Mouse (Mus musculus): ENCODE measurements at regions not wholly inside any gene's neighbourhood (a gene's known extent, or its start where the extent isn't known, plus 50 kb on each side); places are given as distances from the start of the nearest gene placed in this dataset.

DNA sequence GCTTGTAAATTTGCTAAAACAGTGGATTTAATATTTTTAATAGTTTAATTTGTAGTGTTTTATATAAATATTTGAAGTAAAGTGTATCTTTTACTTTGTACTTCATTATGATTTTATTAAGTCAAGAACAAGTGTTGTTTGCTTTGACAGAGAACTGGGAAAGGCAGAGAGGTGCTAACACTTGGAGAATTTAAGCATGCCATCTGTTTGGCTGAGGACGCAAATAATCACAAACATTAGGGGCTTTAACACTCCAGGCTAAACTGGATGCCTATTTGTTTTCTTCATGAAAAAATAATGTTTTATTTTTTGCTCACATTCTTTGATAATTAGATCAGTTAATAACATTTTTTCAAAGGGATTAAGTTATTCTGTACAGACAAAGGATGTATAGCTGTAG is 193.6 kb upstream of the 4921530L21Rik start:
- TF ChIP-seq POLR2A (IDR thresholded peaks at IDR 0.05; ENCODE audit: borderline replicate concordance, low read depth, low read length) (no peak), CTCF (IDR thresholded peaks at IDR 0.05; ENCODE audit: low read depth, low read length) (no peak)

DNA sequence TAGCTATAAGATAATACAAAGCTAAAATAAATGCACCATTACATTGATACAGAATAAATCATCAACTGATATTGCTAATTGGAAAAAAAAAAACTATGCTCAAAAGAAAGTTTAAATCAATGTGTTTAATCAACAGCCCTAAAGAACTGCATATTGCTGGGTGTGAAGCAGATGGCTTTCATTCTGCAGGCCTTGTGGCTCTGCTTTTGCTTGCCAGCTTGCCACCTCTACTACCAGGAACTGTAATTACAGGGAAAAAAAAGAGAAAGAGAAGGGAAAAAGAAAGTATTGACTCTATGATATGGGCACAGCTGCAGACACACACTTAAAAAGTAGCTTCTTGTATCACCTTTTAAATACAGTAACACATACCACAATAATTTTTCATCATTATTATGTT is 192.4 kb upstream of the 4921530L21Rik start:
- H3K4me3 ChIP-seq (ENCODE audit: insufficient read depth, low read length), result no peak overlapping the region
- TF ChIP-seq CTCF (IDR thresholded peaks at IDR 0.05; ENCODE audit: low read depth, low read length), result no peak
- no peak for TF ChIP-seq POLR2A (IDR thresholded peaks at IDR 0.05; ENCODE audit: borderline replicate concordance, low read depth, low read length)
- no peak overlapping the region for H3K27ac ChIP-seq (ENCODE audit: insufficient read depth, low read depth, low read length)
- H3K4me1 ChIP-seq (ENCODE audit: control insufficient read depth, insufficient read depth, low read length), result no peaks in the 10 kb centered on the region

More for the DNA sequence above, 193.6 kb upstream of the 4921530L21Rik start:
- no peaks in the 10 kb centered on the region for H3K4me1 ChIP-seq (ENCODE audit: control insufficient read depth, insufficient read depth, low read length)
- no peak overlapping the region for H3K4me3 ChIP-seq (ENCODE audit: insufficient read depth, low read length)
- H3K27ac ChIP-seq (ENCODE audit: insufficient read depth, low read depth, low read length), result no peak overlapping the region

DNA sequence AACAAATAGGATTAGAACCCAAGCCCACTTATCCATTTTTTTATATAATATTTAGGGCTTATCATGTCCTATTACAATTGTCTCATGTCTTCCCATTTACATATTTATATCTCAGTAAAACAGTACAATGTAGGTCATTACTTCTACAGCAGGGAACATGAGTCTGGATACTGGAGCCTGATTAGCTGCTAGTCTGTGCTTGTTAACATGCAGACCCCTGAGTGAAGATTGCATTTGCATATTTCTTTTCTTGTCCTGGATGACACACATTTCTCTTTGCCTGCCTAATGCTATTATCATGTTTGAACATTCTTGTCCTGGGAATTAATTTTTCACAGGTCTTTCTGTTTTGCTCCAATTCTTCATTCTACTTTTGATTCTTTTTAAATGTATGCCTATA is 155.0 kb upstream of the 4921530L21Rik start:
- Histone ChIP-seq H3K4me1 (ENCODE audit: control insufficient read depth, insufficient read depth, low read length) (no peaks in the 10 kb centered on the region), H3K4me3 (ENCODE audit: insufficient read depth, low read length) (no peak overlapping the region), H3K27ac (ENCODE audit: insufficient read depth, low read depth, low read length) (no peak overlapping the region)
- TF ChIP-seq POLR2A (IDR thresholded peaks at IDR 0.05; ENCODE audit: borderline replicate concordance, low read depth, low read length), result no peak
- no peak for TF ChIP-seq CTCF (IDR thresholded peaks at IDR 0.05; ENCODE audit: low read depth, low read length)

DNA sequence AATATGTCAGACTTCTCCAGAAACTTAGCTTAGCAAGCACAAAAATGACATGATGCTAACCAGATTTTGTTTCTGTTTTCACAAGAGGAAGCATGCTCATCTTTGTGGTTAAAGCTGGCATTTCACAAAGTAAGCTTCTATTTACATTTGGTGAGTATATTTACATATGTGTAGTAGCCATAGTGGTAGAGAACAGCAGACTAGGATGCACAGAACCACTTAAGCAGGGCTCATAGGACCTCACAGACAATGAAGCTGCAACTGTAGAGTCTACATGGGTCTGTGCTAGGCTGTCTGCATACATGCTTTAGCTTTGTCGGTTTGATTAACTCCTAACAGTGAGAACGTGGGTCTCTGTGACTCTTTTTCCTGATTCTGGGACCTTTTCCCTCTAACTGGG is 105.3 kb upstream of the 4921530L21Rik start:
- Histone ChIP-seq H3K4me1 (ENCODE audit: control insufficient read depth, insufficient read depth, low read length) (peaks cover 7% of the 10 kb centered on the region), H3K4me3 (ENCODE audit: insufficient read depth, low read length) (no peak overlapping the region), H3K27ac (ENCODE audit: insufficient read depth, low read depth, low read length) (peak overlapping the region; percentile 51)
- TF ChIP-seq POLR2A (IDR thresholded peaks at IDR 0.05; ENCODE audit: borderline replicate concordance, low read depth, low read length), result no peak
- no peak for TF ChIP-seq CTCF (IDR thresholded peaks at IDR 0.05; ENCODE audit: low read depth, low read length)

DNA sequence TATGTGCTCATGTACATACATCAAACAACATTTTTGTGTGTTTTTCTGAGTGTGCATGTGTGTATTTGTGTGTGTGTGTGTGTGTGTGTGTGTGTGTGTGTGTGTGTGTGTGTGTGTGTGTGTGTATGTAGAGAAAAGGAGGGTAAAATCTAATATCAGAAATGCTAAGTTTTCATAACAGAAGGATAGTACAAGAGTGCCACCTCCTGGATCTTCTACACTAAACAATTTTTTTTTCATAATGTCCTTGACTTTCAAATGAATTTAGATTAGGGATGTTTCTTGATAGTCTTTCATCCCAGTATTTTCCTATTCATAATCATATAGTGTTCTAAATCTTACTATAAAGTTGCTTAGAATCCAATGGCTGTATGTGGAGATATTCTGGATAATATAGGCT is 103.6 kb upstream of the 4921530L21Rik start:
- TF ChIP-seq CTCF (IDR thresholded peaks at IDR 0.05; ENCODE audit: low read depth, low read length) (no peak), POLR2A (IDR thresholded peaks at IDR 0.05; ENCODE audit: borderline replicate concordance, low read depth, low read length) (no peak)
- no peak overlapping the region for H3K4me3 ChIP-seq (ENCODE audit: insufficient read depth, low read length)
- peaks cover 7% of the 10 kb centered on the region for H3K4me1 ChIP-seq (ENCODE audit: control insufficient read depth, insufficient read depth, low read length)
- H3K27ac ChIP-seq (ENCODE audit: insufficient read depth, low read depth, low read length), result no peak overlapping the region
